In the genomic region with DNA sequence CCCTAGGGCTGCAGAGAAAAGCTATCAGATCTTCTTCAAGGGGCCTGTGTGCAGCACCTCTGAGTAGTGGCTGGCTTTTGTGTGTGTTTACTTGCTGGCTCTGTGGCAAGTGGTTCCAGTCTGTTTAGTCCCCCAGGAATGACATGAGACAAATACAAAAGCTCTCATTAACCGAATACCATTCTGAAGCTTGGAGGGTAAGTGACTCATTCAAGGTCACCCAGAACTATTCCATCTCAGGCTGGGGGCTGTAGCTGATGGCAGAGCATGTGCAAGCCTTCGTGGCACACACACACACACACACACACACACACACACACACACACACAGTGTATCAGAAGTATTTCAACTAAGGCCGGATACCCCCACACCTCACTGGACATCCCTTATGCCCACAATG, we compare ENCODE assay signal across 17 mouse cellular contexts. TPM values are rescaled to one million over a fixed set of nuclear protein-coding genes. Genes with fewer than 3 reads are reported as not detected.
A peak's percentile ranks its signal among the peaks of the same experiment; 100 is the strongest.
DNase-seq lines count a peak whose midpoint lies in the region; ATAC-seq and TF ChIP-seq lines count a peak whose summit lies in the region.
"Had no signal": no experiment of that assay in that cellular context is flagged by ENCODE, and none has a peak within 500 bp of the region (broad histone marks: within the 10 kb centered on the region; RNA-seq: fewer than 3 reads in every experiment).

No protein-coding gene starts in this region.

- H3K27me3 ChIP-seq in forebrain, embryonic 15.5 days, result no peaks in the 10 kb centered on the region
- no peaks in the 10 kb centered on the region for H3K27me3 ChIP-seq in forebrain, postnatal 0 days (ENCODE audit: insufficient read depth, low read length)
- no peaks in the 10 kb centered on the region for H3K27me3 ChIP-seq in stomach, embryonic 15.5 days (replicated peaks)
- H3K27me3 ChIP-seq in stomach, postnatal 0 days (ENCODE audit: control insufficient read depth, insufficient read depth, low read length), result no peaks in the 10 kb centered on the region
- H3K27me3 ChIP-seq: embryonic facial prominence, embryonic 12.5 days; intestine, embryonic 15.5 days had no signal

- no peak for ATAC-seq in forebrain, embryonic 15.5 days (replicated peaks)
- no peak for ATAC-seq in forebrain, postnatal 0 days
- ATAC-seq in stomach, embryonic 15.5 days (ENCODE audit: insufficient read depth, low FRiP score, low read depth), result no peak
- ATAC-seq in stomach, postnatal 0 days (ENCODE audit: low FRiP score, low TSS enrichment), result no peak
- no peak for ATAC-seq in megakaryocyte-erythroid progenitor cell, adult 5-6 weeks (replicated peaks; ENCODE audit: low FRiP score, low TSS enrichment, poor library complexity, severe bottlenecking)
- ATAC-seq: intestine, embryonic 15.5 days had no signal

- H3K27ac ChIP-seq in forebrain, embryonic 15.5 days (replicated peaks), result peak overlapping the region; percentile 46; the same call in 1 of the 2 replicates
- H3K27ac ChIP-seq in forebrain, postnatal 0 days (ENCODE audit: low read depth, low read length), result no peak overlapping the region
- H3K27ac ChIP-seq in stomach, embryonic 15.5 days, result 0 out of 2 replicates have a peak overlapping the region, but pooled peaks have one; percentile 21
- H3K27ac ChIP-seq in stomach, postnatal 0 days (replicated peaks), result no peak overlapping the region
- H3K27ac ChIP-seq: limb, embryonic 10.5 days had no signal

- DNase-seq in adrenal gland, adult (ENCODE audit: inconsistent age in 2 of 2, low spot score in 1 of 2), result peak; percentile 49 to 79
- DNase-seq in adrenal gland, adult 18-20 months (ENCODE audit: low spot score in 2 of 2), result no peak
- no peak for DNase-seq in forebrain, postnatal 0 days
- no peak for DNase-seq in stomach, postnatal 0 days (ENCODE audit: low spot score)
- no peak for DNase-seq in gastrocnemius, postnatal 10 days
- DNase-seq: gastrocnemius, postnatal 25 days; lung, adult 2 months; lung, postnatal 4 days; thymus, postnatal 4 days had no signal

- TF ChIP-seq CTCF in forebrain, postnatal 0 days (IDR thresholded peaks at IDR 0.05; ENCODE audit: low read depth), result no peak
- no peak for TF ChIP-seq CTCF in stomach, postnatal 0 days (IDR thresholded peaks at IDR 0.05; ENCODE audit: low read depth)

- no peaks in the 10 kb centered on the region for H3K9me3 ChIP-seq in forebrain, embryonic 15.5 days
- no peaks in the 10 kb centered on the region for H3K9me3 ChIP-seq in forebrain, postnatal 0 days (ENCODE audit: low read length)
- H3K9me3 ChIP-seq in stomach, embryonic 15.5 days, result no peaks in the 10 kb centered on the region
- no peaks in the 10 kb centered on the region for H3K9me3 ChIP-seq in stomach, postnatal 0 days (ENCODE audit: control insufficient read depth, low read length)
- H3K9me3 ChIP-seq: embryonic facial prominence, embryonic 12.5 days; intestine, embryonic 15.5 days; limb, embryonic 10.5 days had no signal

- H3K4me2 ChIP-seq in forebrain, embryonic 15.5 days (replicated peaks), result no peak overlapping the region
- H3K4me2 ChIP-seq in forebrain, postnatal 0 days (ENCODE audit: low read depth), result no peak overlapping the region
- H3K4me2 ChIP-seq in stomach, embryonic 15.5 days, result no peak overlapping the region
- H3K4me2 ChIP-seq in stomach, postnatal 0 days (replicated peaks; ENCODE audit: low read depth), result no peak overlapping the region
- H3K4me2 ChIP-seq: embryonic facial prominence, embryonic 12.5 days; intestine, embryonic 15.5 days; liver, embryonic 11.5 days had no signal

- H3K36me3 ChIP-seq in forebrain, embryonic 15.5 days, result peaks cover 4% of the 10 kb centered on the region; the same call in 1 of the 2 replicates
- H3K36me3 ChIP-seq in forebrain, postnatal 0 days (ENCODE audit: insufficient read depth), result peaks cover 14% of the 10 kb centered on the region
- H3K36me3 ChIP-seq in stomach, embryonic 15.5 days, result no peaks in the 10 kb centered on the region
- H3K36me3 ChIP-seq in stomach, postnatal 0 days (ENCODE audit: control insufficient read depth, insufficient read depth, low read length), result no peaks in the 10 kb centered on the region
- H3K36me3 ChIP-seq: intestine, embryonic 15.5 days had no signal

- 74% methylated on average over 3 of the region's 3 CpGs for WGBS in forebrain, embryonic 15.5 days
- 70% methylated on average over 3 of the region's 3 CpGs for WGBS in forebrain, postnatal 0 days
- 61% methylated on average over 3 of the region's 3 CpGs for WGBS in stomach, embryonic 15.5 days
- WGBS in stomach, postnatal 0 days, result 74% methylated on average over 3 of the region's 3 CpGs

- H3K9ac ChIP-seq in forebrain, embryonic 15.5 days (replicated peaks), result no peak overlapping the region
- no peak overlapping the region for H3K9ac ChIP-seq in forebrain, postnatal 0 days
- H3K9ac ChIP-seq in stomach, embryonic 15.5 days, result no peak overlapping the region
- no peak overlapping the region for H3K9ac ChIP-seq in stomach, postnatal 0 days (ENCODE audit: low read length)
- H3K9ac ChIP-seq: embryonic facial prominence, embryonic 12.5 days; intestine, embryonic 15.5 days had no signal

- H3K4me3 ChIP-seq in forebrain, embryonic 15.5 days, result no peak overlapping the region
- H3K4me3 ChIP-seq in forebrain, postnatal 0 days (ENCODE audit: low read depth, low read length), result no peak overlapping the region
- no peak overlapping the region for H3K4me3 ChIP-seq in stomach, embryonic 15.5 days (replicated peaks)
- H3K4me3 ChIP-seq in stomach, postnatal 0 days (ENCODE audit: low read depth, low read length), result no peak overlapping the region
- H3K4me3 ChIP-seq: embryonic facial prominence, embryonic 12.5 days; intestine, embryonic 15.5 days; limb, embryonic 10.5 days had no signal

- no peak for TF ChIP-seq EP300 in stomach, postnatal 0 days (optimal IDR thresholded peaks at IDR 0.05)

- H3K4me1 ChIP-seq in forebrain, embryonic 15.5 days, result peaks cover 21% of the 10 kb centered on the region
- H3K4me1 ChIP-seq in forebrain, postnatal 0 days (ENCODE audit: insufficient read depth), result peaks cover 16% of the 10 kb centered on the region
- peaks cover 11% of the 10 kb centered on the region; the same call in 1 of the 2 replicates for H3K4me1 ChIP-seq in stomach, embryonic 15.5 days
- 0 out of 2 replicates have a peak, but pooled peaks cover 3% of the 10 kb centered on the region for H3K4me1 ChIP-seq in stomach, postnatal 0 days (replicated peaks; ENCODE audit: control insufficient read depth, insufficient read depth)

RNA-seq across cellular contexts. Expression of a gene that starts 3.4 kb away (rescaled TPM):
- 100 to 1,000 TPM; 133 to 137 TPM for total RNA-seq in adrenal gland, adult 18-20 months (2021)
- 178 and 192 TPM in 2 replicates for polyA plus RNA-seq in forebrain, embryonic 15.5 days (2015; fragmentation: Nextera tagmentation; extraction: Ambion mirVana)
- total RNA-seq in forebrain, postnatal 0 days (2014; rRNA removed), result 82.1 and 86.1 TPM in 2 replicates
- 201 and 203 TPM in 2 replicates for polyA plus RNA-seq in forebrain, postnatal 0 days (2015; fragmentation: Nextera tagmentation; extraction: Ambion mirVana)
- polyA plus RNA-seq in stomach, embryonic 15.5 days (2015; fragmentation: Nextera tagmentation; extraction: Ambion mirVana), result 184 and 196 TPM in 2 replicates
- 138 and 144 TPM in 2 replicates for polyA plus RNA-seq in stomach, postnatal 0 days (2015; fragmentation: Nextera tagmentation; extraction: Ambion mirVana)
- 81.8 and 92.4 TPM in 2 replicates for total RNA-seq in megakaryocyte-erythroid progenitor cell, adult 5-6 weeks (2014; fragmentation: Nextera tagmentation)
- total RNA-seq in megakaryocyte-erythroid progenitor cell, adult 5-6 weeks (2017), result 56.9 and 64.4 TPM in 2 replicates
- total RNA-seq in gastrocnemius, postnatal 10 days (2021), result 100 to 1,000 TPM in 1 of 2 experiments, 10 to 100 TPM in 1; 89.1 to 100 TPM

RNA-seq across cellular contexts. Expression of a gene that starts 18.4 kb away (rescaled TPM):
- 100 to 1,000 TPM; 159 to 181 TPM for total RNA-seq in adrenal gland, adult 18-20 months (2021)
- polyA plus RNA-seq in forebrain, embryonic 15.5 days (2015; fragmentation: Nextera tagmentation; extraction: Ambion mirVana), result 20.9 and 21.2 TPM in 2 replicates
- total RNA-seq in forebrain, postnatal 0 days (2014; rRNA removed), result 43.0 and 45.8 TPM in 2 replicates
- 14.4 and 16.9 TPM in 2 replicates for polyA plus RNA-seq in forebrain, postnatal 0 days (2015; fragmentation: Nextera tagmentation; extraction: Ambion mirVana)
- polyA plus RNA-seq in stomach, embryonic 15.5 days (2015; fragmentation: Nextera tagmentation; extraction: Ambion mirVana), result 10.0 and 10.5 TPM in 2 replicates
- polyA plus RNA-seq in stomach, postnatal 0 days (2015; fragmentation: Nextera tagmentation; extraction: Ambion mirVana), result 3.9 and 4.1 TPM in 2 replicates
- not detected in 2 replicates for total RNA-seq in megakaryocyte-erythroid progenitor cell, adult 5-6 weeks (2014; fragmentation: Nextera tagmentation)
- total RNA-seq in megakaryocyte-erythroid progenitor cell, adult 5-6 weeks (2017), result 0.38 TPM in 1 of 2 replicates, not detected in the other
- 10 to 100 TPM in 1 of 2 experiments, 1 to 10 TPM in 1; 9.8 to 17.0 TPM for total RNA-seq in gastrocnemius, postnatal 10 days (2021)
- total RNA-seq: monocyte, adult 5-6 weeks had no signal

RNA-seq across cellular contexts. Expression of a gene that starts 19.6 kb away (rescaled TPM):
- 100 to 1,000 TPM; 595 to 747 TPM for total RNA-seq in adrenal gland, adult 18-20 months (2021)
- polyA plus RNA-seq in forebrain, embryonic 15.5 days (2015; fragmentation: Nextera tagmentation; extraction: Ambion mirVana), result 722 and 770 TPM in 2 replicates
- total RNA-seq in forebrain, postnatal 0 days (2014; rRNA removed), result 339 and 418 TPM in 2 replicates
- polyA plus RNA-seq in forebrain, postnatal 0 days (2015; fragmentation: Nextera tagmentation; extraction: Ambion mirVana), result 808 and 932 TPM in 2 replicates
- polyA plus RNA-seq in stomach, embryonic 15.5 days (2015; fragmentation: Nextera tagmentation; extraction: Ambion mirVana), result 824 and 904 TPM in 2 replicates
- 883 and 916 TPM in 2 replicates for polyA plus RNA-seq in stomach, postnatal 0 days (2015; fragmentation: Nextera tagmentation; extraction: Ambion mirVana)
- 864 and 908 TPM in 2 replicates for total RNA-seq in megakaryocyte-erythroid progenitor cell, adult 5-6 weeks (2014; fragmentation: Nextera tagmentation)
- 793 and 990 TPM in 2 replicates for total RNA-seq in megakaryocyte-erythroid progenitor cell, adult 5-6 weeks (2017)
- 1,000 to 10,000 TPM; 1,026 to 1,088 TPM for total RNA-seq in gastrocnemius, postnatal 10 days (2021)

RNA-seq across cellular contexts. Expression of a gene that starts 19.8 kb away (rescaled TPM):
- total RNA-seq in adrenal gland, adult 18-20 months (2021), result 10 to 100 TPM; 44.1 to 71.4 TPM
- 23.6 and 26.3 TPM in 2 replicates for polyA plus RNA-seq in forebrain, embryonic 15.5 days (2015; fragmentation: Nextera tagmentation; extraction: Ambion mirVana)
- total RNA-seq in forebrain, postnatal 0 days (2014; rRNA removed), result 31.7 TPM in 2 replicates
- polyA plus RNA-seq in forebrain, postnatal 0 days (2015; fragmentation: Nextera tagmentation; extraction: Ambion mirVana), result 27.1 and 29.3 TPM in 2 replicates
- 14.6 and 15.6 TPM in 2 replicates for polyA plus RNA-seq in stomach, embryonic 15.5 days (2015; fragmentation: Nextera tagmentation; extraction: Ambion mirVana)
- polyA plus RNA-seq in stomach, postnatal 0 days (2015; fragmentation: Nextera tagmentation; extraction: Ambion mirVana), result 11.6 and 13.0 TPM in 2 replicates
- total RNA-seq in megakaryocyte-erythroid progenitor cell, adult 5-6 weeks (2014; fragmentation: Nextera tagmentation), result 17.4 and 18.4 TPM in 2 replicates
- 10.9 and 13.0 TPM in 2 replicates for total RNA-seq in megakaryocyte-erythroid progenitor cell, adult 5-6 weeks (2017)
- 10 to 100 TPM; 16.2 to 19.4 TPM for total RNA-seq in gastrocnemius, postnatal 10 days (2021)

RNA-seq across cellular contexts. Expression of a gene that starts 32.6 kb away (rescaled TPM):
- total RNA-seq in adrenal gland, adult 18-20 months (2021), result 10 to 100 TPM; 31.4 to 65.8 TPM
- 48.9 and 50.3 TPM in 2 replicates for polyA plus RNA-seq in forebrain, embryonic 15.5 days (2015; fragmentation: Nextera tagmentation; extraction: Ambion mirVana)
- total RNA-seq in forebrain, postnatal 0 days (2014; rRNA removed), result 52.4 and 54.5 TPM in 2 replicates
- polyA plus RNA-seq in forebrain, postnatal 0 days (2015; fragmentation: Nextera tagmentation; extraction: Ambion mirVana), result 42.8 and 46.6 TPM in 2 replicates
- polyA plus RNA-seq in stomach, embryonic 15.5 days (2015; fragmentation: Nextera tagmentation; extraction: Ambion mirVana), result 32.9 and 41.0 TPM in 2 replicates
- 37.5 and 42.7 TPM in 2 replicates for polyA plus RNA-seq in stomach, postnatal 0 days (2015; fragmentation: Nextera tagmentation; extraction: Ambion mirVana)
- 0.17 TPM in 1 of 2 replicates, not detected in the other for total RNA-seq in megakaryocyte-erythroid progenitor cell, adult 5-6 weeks (2014; fragmentation: Nextera tagmentation)
- total RNA-seq in megakaryocyte-erythroid progenitor cell, adult 5-6 weeks (2017), result not detected in 2 replicates
- 1 to 10 TPM; 5.7 to 6.1 TPM for total RNA-seq in gastrocnemius, postnatal 10 days (2021)

Comparison
In these comparisons a context has a peak if more than half of its experiments do, and no peak if none do; other contexts are left out.
1. DNase-seq: peak in adrenal gland, adult (2 of 2); none in adrenal gland, adult 18-20 months (0 of 2), forebrain, postnatal 0 days (single experiment), stomach, postnatal 0 days (single experiment) and gastrocnemius, postnatal 10 days (single experiment).
2. H3K27ac ChIP-seq: peak in forebrain, embryonic 15.5 days (single experiment) and stomach, embryonic 15.5 days (single experiment); none in forebrain, postnatal 0 days (single experiment) and stomach, postnatal 0 days (single experiment).
3. RNA of a gene that starts 18.4 kb away (total RNA-seq): 159 to 181 TPM in adrenal gland, adult 18-20 months, 43.0 to 45.8 TPM in forebrain, postnatal 0 days and 9.8 to 17.0 TPM in gastrocnemius, postnatal 10 days; 0.38 TPM in megakaryocyte-erythroid progenitor cell, adult 5-6 weeks; every median in the first group is over 4 times any median in the second.